Mouse (Mus musculus): Measurements from ENCODE around the gene Mtfp1. TPM values are rescaled to one million over a fixed set of nuclear protein-coding genes. Genes with fewer than 3 reads are reported as not detected.

Gene Mtfp1
- polyA plus RNA-seq, 1 experiment from 2014 or later: 21.2 TPM

GRCm38 (mm10) chr11:4078267-4078933 lies 16.8 kb downstream of the Mtfp1 start:
- H3K4me1 ChIP-seq (replicated peaks): no peaks in the 10 kb centered on the region
- ATAC-seq (ENCODE audit: insufficient number of reproducible peaks, low FRiP score): no peak
- H3K27ac ChIP-seq (ENCODE audit: poor library complexity, severe bottlenecking): no peak overlapping the region
- no peak overlapping the region for H3K9ac ChIP-seq
- no peak overlapping the region for H3K4me3 ChIP-seq
- whole genome bisulfite sequencing: 68% methylated on average over 7 of the region's 7 CpGs
- no peak overlapping the region for H3K4me2 ChIP-seq
- no peaks in the 10 kb centered on the region for H3K36me3 ChIP-seq
- 0 out of 2 replicates have a peak, but pooled peaks cover 4% of the 10 kb centered on the region for H3K27me3 ChIP-seq (replicated peaks)
- H3K9me3 ChIP-seq (replicated peaks): no peaks in the 10 kb centered on the region

- Histone ChIP-seq H3K4me2 (no peak overlapping the region), H3K4me3 (no peak overlapping the region), H3K9ac (no peak overlapping the region), H3K9me3 (replicated peaks) (no peaks in the 10 kb centered on the region), H3K36me3 (no peaks in the 10 kb centered on the region), H3K27ac (ENCODE audit: poor library complexity, severe bottlenecking) (no peak overlapping the region), H3K4me1 (replicated peaks) (no peaks in the 10 kb centered on the region), H3K27me3 (replicated peaks) (0 out of 2 replicates have a peak, but pooled peaks cover 4% of the 10 kb centered on the region)
- 13% methylated on average over 8 of the region's 8 CpGs for WGBS
- ATAC-seq (ENCODE audit: insufficient number of reproducible peaks, low FRiP score): no peak
Measured at GRCm38 (mm10) chr11:4076633-4077032, 18.6 kb downstream of the Mtfp1 start.

GRCm38 (mm10) chr11:4069664-4070063 lies 25.6 kb downstream of the Mtfp1 start:
- H3K4me2 ChIP-seq: no peak overlapping the region
- no peak for ATAC-seq (ENCODE audit: insufficient number of reproducible peaks, low FRiP score)
- H3K9ac ChIP-seq: no peak overlapping the region
- 56% methylated on average over 1 of the region's 1 CpGs for WGBS
- H3K9me3 ChIP-seq (replicated peaks): no peaks in the 10 kb centered on the region
- no peak overlapping the region for H3K27ac ChIP-seq (ENCODE audit: poor library complexity, severe bottlenecking)
- H3K27me3 ChIP-seq (replicated peaks): peaks cover 5% of the 10 kb centered on the region; the same call in 1 of the 2 replicates
- H3K4me3 ChIP-seq: no peak overlapping the region
- H3K4me1 ChIP-seq (replicated peaks): no peaks in the 10 kb centered on the region
- H3K36me3 ChIP-seq: no peaks in the 10 kb centered on the region

- H3K27me3 ChIP-seq (replicated peaks): peaks cover 13% of the 10 kb centered on the region; the same call in 1 of the 2 replicates
- no peaks in the 10 kb centered on the region for H3K9me3 ChIP-seq (replicated peaks)
- 57% methylated on average over 5 of the region's 5 CpGs for WGBS
- no peaks in the 10 kb centered on the region for H3K36me3 ChIP-seq
- no peak within 1 kb of the TSS for H3K4me3 ChIP-seq
- no peak within 1 kb of the TSS for H3K27ac ChIP-seq (ENCODE audit: poor library complexity, severe bottlenecking)
- no peak for ATAC-seq (ENCODE audit: insufficient number of reproducible peaks, low FRiP score)
- no peak within 1 kb of the TSS for H3K9ac ChIP-seq
- H3K4me1 ChIP-seq (replicated peaks): no peaks in the 10 kb centered on the region
- no peak within 1 kb of the TSS for H3K4me2 ChIP-seq
Measured at GRCm38 (mm10) chr11:4064627-4065122, 30.6 kb downstream of the Mtfp1 start, which contains the start of gene Sec14l3. TSS of gene Sec14l3 (plus strand) at chr11:4064841.

- 49% methylated on average over 6 of the region's 6 CpGs for WGBS
- H3K4me2 ChIP-seq: no peak overlapping the region
- no peaks in the 10 kb centered on the region for H3K9me3 ChIP-seq (replicated peaks)
- H3K4me1 ChIP-seq (replicated peaks): no peaks in the 10 kb centered on the region
- H3K36me3 ChIP-seq: no peaks in the 10 kb centered on the region
- no peak overlapping the region for H3K27ac ChIP-seq (ENCODE audit: poor library complexity, severe bottlenecking)
- no peak overlapping the region for H3K4me3 ChIP-seq
- H3K9ac ChIP-seq: no peak overlapping the region
- H3K27me3 ChIP-seq (replicated peaks): peaks cover 13% of the 10 kb centered on the region; the same call in 1 of the 2 replicates
- no peak for ATAC-seq (ENCODE audit: insufficient number of reproducible peaks, low FRiP score)
Measured at GRCm38 (mm10) chr11:4062981-4063380, 32.3 kb downstream of the Mtfp1 start.

- 84% methylated on average over 4 of the region's 4 CpGs for WGBS
- H3K4me3 ChIP-seq: no peak overlapping the region
- no peak overlapping the region for H3K9ac ChIP-seq
- no peaks in the 10 kb centered on the region for H3K36me3 ChIP-seq
- H3K4me2 ChIP-seq: no peak overlapping the region
- no peak for ATAC-seq (ENCODE audit: insufficient number of reproducible peaks, low FRiP score)
- H3K9me3 ChIP-seq (replicated peaks): no peaks in the 10 kb centered on the region
- H3K4me1 ChIP-seq (replicated peaks): no peaks in the 10 kb centered on the region
- no peak overlapping the region for H3K27ac ChIP-seq (ENCODE audit: poor library complexity, severe bottlenecking)
- peaks cover 13% of the 10 kb centered on the region; the same call in 1 of the 2 replicates for H3K27me3 ChIP-seq (replicated peaks)
Measured at GRCm38 (mm10) chr11:4062523-4062922, 32.7 kb downstream of the Mtfp1 start.

GRCm38 (mm10) chr11:4060866-4061575 lies 34.2 kb downstream of the Mtfp1 start:
- Histone ChIP-seq H3K27me3 (replicated peaks) (peaks cover 13% of the 10 kb centered on the region; the same call in 1 of the 2 replicates), H3K9me3 (replicated peaks) (no peaks in the 10 kb centered on the region), H3K4me1 (replicated peaks) (no peaks in the 10 kb centered on the region), H3K9ac (no peak overlapping the region), H3K36me3 (no peaks in the 10 kb centered on the region), H3K4me2 (no peak overlapping the region), H3K27ac (ENCODE audit: poor library complexity, severe bottlenecking) (no peak overlapping the region), H3K4me3 (no peak overlapping the region)
- ATAC-seq (ENCODE audit: insufficient number of reproducible peaks, low FRiP score): no peak
- 67% methylated on average over 5 of the region's 5 CpGs for WGBS

- H3K4me3 ChIP-seq: no peak overlapping the region
- ATAC-seq (ENCODE audit: insufficient number of reproducible peaks, low FRiP score): no peak
- 19% methylated on average over 5 of the region's 5 CpGs for WGBS
Measured at GRCm38 (mm10) chr11:4053586-4053985, 41.7 kb downstream of the Mtfp1 start.

GRCm38 (mm10) chr11:4048438-4048837 lies 46.8 kb downstream of the Mtfp1 start:
- Histone ChIP-seq H3K27me3 (replicated peaks) (no peaks in the 10 kb centered on the region), H3K4me2 (no peak overlapping the region), H3K36me3 (no peaks in the 10 kb centered on the region), H3K4me1 (replicated peaks) (no peaks in the 10 kb centered on the region), H3K27ac (ENCODE audit: poor library complexity, severe bottlenecking) (no peak overlapping the region), H3K9me3 (replicated peaks) (peaks cover 11% of the 10 kb centered on the region), H3K9ac (no peak overlapping the region), H3K4me3 (no peak overlapping the region)
- ATAC-seq (ENCODE audit: insufficient number of reproducible peaks, low FRiP score): no peak
- 81% methylated on average over 6 of the region's 6 CpGs for WGBS

More at GRCm38 (mm10) chr11:4053586-4053985, 41.7 kb downstream of the Mtfp1 start:
- Histone ChIP-seq H3K4me1 (replicated peaks) (no peaks in the 10 kb centered on the region), H3K36me3 (no peaks in the 10 kb centered on the region), H3K9ac (no peak overlapping the region), H3K4me2 (no peak overlapping the region), H3K27me3 (replicated peaks) (no peaks in the 10 kb centered on the region), H3K27ac (ENCODE audit: poor library complexity, severe bottlenecking) (no peak overlapping the region), H3K9me3 (replicated peaks) (peaks cover 2% of the 10 kb centered on the region)

GRCm38 (mm10) chr11:4047766-4048165 lies 47.5 kb downstream of the Mtfp1 start:
- Histone ChIP-seq H3K27me3 (replicated peaks) (no peaks in the 10 kb centered on the region), H3K9me3 (replicated peaks) (peaks cover 11% of the 10 kb centered on the region), H3K9ac (no peak overlapping the region), H3K27ac (ENCODE audit: poor library complexity, severe bottlenecking) (no peak overlapping the region), H3K4me3 (no peak overlapping the region), H3K36me3 (no peaks in the 10 kb centered on the region), H3K4me1 (replicated peaks) (no peaks in the 10 kb centered on the region), H3K4me2 (no peak overlapping the region)
- no peak for ATAC-seq (ENCODE audit: insufficient number of reproducible peaks, low FRiP score)
- 86% methylated on average over 2 of the region's 2 CpGs for WGBS

- Histone ChIP-seq H3K27me3 (replicated peaks) (no peaks in the 10 kb centered on the region), H3K9me3 (replicated peaks) (peaks cover 11% of the 10 kb centered on the region), H3K36me3 (no peaks in the 10 kb centered on the region), H3K4me1 (replicated peaks) (no peaks in the 10 kb centered on the region), H3K4me3 (no peak overlapping the region), H3K9ac (no peak overlapping the region), H3K4me2 (no peak overlapping the region), H3K27ac (ENCODE audit: poor library complexity, severe bottlenecking) (no peak overlapping the region)
- no peak for ATAC-seq (ENCODE audit: insufficient number of reproducible peaks, low FRiP score)
- 75% methylated on average over 5 of the region's 5 CpGs for WGBS
Measured at GRCm38 (mm10) chr11:4046526-4046925, 48.7 kb downstream of the Mtfp1 start.

Measured in heart, embryonic 12.5 days (tissue).